Mouse (Mus musculus) heart, embryonic 12.5 days (tissue): ENCODE measurements at regions not wholly inside any gene's neighbourhood (a gene's known extent, or its start where the extent isn't known, plus 50 kb on each side); places are given as distances from the start of the nearest gene placed in this dataset.

Experiments used
- ATAC-seq: fragments of 200-750 bp; cut with Nextera tagmentation; 2 replicates; pipeline ENCODE4 v1.8.0; 2017; ENCODE audit warnings: moderate TSS enrichment, moderate library complexity; ENCODE audit not compliant: insufficient number of reproducible peaks, low FRiP score
- H3K27ac ChIP-seq: fragments of 300-500 bp; sonication (generic); 2 replicates; pipeline ENCODE4 v1.5.1; 2016; ENCODE audit warnings: mild to moderate bottlenecking, moderate library complexity; ENCODE audit not compliant: poor library complexity, severe bottlenecking
- H3K27me3 ChIP-seq: fragments of 300-500 bp; sonication (generic); replicated peaks from 2 replicates; pipeline ENCODE4 v1.6.1; 2016; ENCODE audit warnings: mild to moderate bottlenecking, moderate library complexity
- H3K36me3 ChIP-seq: fragments of 300-500 bp; sonication (generic); 2 replicates; pipeline ENCODE4 v1.6.1; 2016; ENCODE audit warnings: mild to moderate bottlenecking, moderate library complexity
- H3K4me1 ChIP-seq: fragments of 300-500 bp; sonication (generic); replicated peaks from 2 replicates; pipeline ENCODE4 v1.6.1; 2016; ENCODE audit warnings: mild to moderate bottlenecking
- H3K4me2 ChIP-seq: fragments of 300-500 bp; sonication (generic); 2 replicates; pipeline ENCODE4 v1.6.1; 2016; ENCODE audit warnings: mild to moderate bottlenecking, moderate library complexity
- H3K4me3 ChIP-seq: fragments of 300-500 bp; sonication (generic); 2 replicates; pipeline ENCODE4 v1.5.1; 2016; ENCODE audit warnings: mild to moderate bottlenecking
- H3K9ac ChIP-seq: fragments of 300-500 bp; sonication (generic); 2 replicates; pipeline ENCODE4 v1.6.1; 2016; ENCODE audit warnings: mild to moderate bottlenecking, moderate library complexity
- H3K9me3 ChIP-seq: fragments of 300-500 bp; sonication (generic); replicated peaks from 2 replicates; pipeline ENCODE4 v1.6.1; 2016; ENCODE audit warnings: mild to moderate bottlenecking, moderate library complexity
- WGBS: fragments of 180-500 bp; shearing (Covaris S2); methylation state at CpG from one replicate; pipeline ENCODE4 v1.1.7; 2016; 5-methylcytosine and 5-hydroxymethylcytosine counted together

- H3K9me3 ChIP-seq = no peaks in the 10 kb centered on the region
- 57% methylated on average over 2 of the region's 2 CpGs for WGBS
- H3K27ac ChIP-seq = no peak overlapping the region
Observed at GRCm38 (mm10) chr11:17694145-17694544, 259.5 kb downstream of the Etaa1 start.

GRCm38 (mm10) chr11:17708769-17709168, 244.9 kb downstream of the Etaa1 start:
- no peaks in the 10 kb centered on the region for H3K36me3 ChIP-seq
- no peak for ATAC-seq
- H3K4me1 ChIP-seq = no peaks in the 10 kb centered on the region
- no peaks in the 10 kb centered on the region for H3K9me3 ChIP-seq
- no peak overlapping the region for H3K4me2 ChIP-seq
- H3K9ac ChIP-seq = no peak overlapping the region
- H3K4me3 ChIP-seq = no peak overlapping the region
- H3K27ac ChIP-seq = no peak overlapping the region
- H3K27me3 ChIP-seq = no peaks in the 10 kb centered on the region

More at GRCm38 (mm10) chr11:17694145-17694544, 259.5 kb downstream of the Etaa1 start:
- Histone ChIP-seq H3K9ac (no peak overlapping the region), H3K4me1 (no peaks in the 10 kb centered on the region), H3K4me3 (no peak overlapping the region), H3K36me3 (no peaks in the 10 kb centered on the region), H3K27me3 (no peaks in the 10 kb centered on the region), H3K4me2 (no peak overlapping the region)
- no peak for ATAC-seq

GRCm38 (mm10) chr11:17722051-17722450, 231.6 kb downstream of the Etaa1 start:
- H3K4me1 ChIP-seq = no peaks in the 10 kb centered on the region
- H3K4me3 ChIP-seq = no peak overlapping the region
- H3K27ac ChIP-seq = no peak overlapping the region
- 80% methylated on average over 1 of the region's 1 CpGs for WGBS
- ATAC-seq = no peak
- no peak overlapping the region for H3K4me2 ChIP-seq
- H3K27me3 ChIP-seq = no peaks in the 10 kb centered on the region
- no peaks in the 10 kb centered on the region for H3K9me3 ChIP-seq
- no peaks in the 10 kb centered on the region for H3K36me3 ChIP-seq
- no peak overlapping the region for H3K9ac ChIP-seq

- no peak overlapping the region for H3K9ac ChIP-seq
- H3K27ac ChIP-seq = no peak overlapping the region
- H3K4me2 ChIP-seq = no peak overlapping the region
- ATAC-seq = no peak
- 63% methylated on average over 8 of the region's 8 CpGs for WGBS
- no peaks in the 10 kb centered on the region for H3K27me3 ChIP-seq
- no peaks in the 10 kb centered on the region for H3K9me3 ChIP-seq
- no peak overlapping the region for H3K4me3 ChIP-seq
- no peaks in the 10 kb centered on the region for H3K36me3 ChIP-seq
- no peaks in the 10 kb centered on the region for H3K4me1 ChIP-seq
Observed at GRCm38 (mm10) chr11:17727258-17728034, 226.2 kb downstream of the Etaa1 start.

GRCm38 (mm10) chr11:17733075-17733474, 220.6 kb downstream of the Etaa1 start:
- Histone ChIP-seq H3K36me3 (no peaks in the 10 kb centered on the region), H3K27ac (no peak overlapping the region), H3K4me1 (no peaks in the 10 kb centered on the region), H3K9me3 (no peaks in the 10 kb centered on the region), H3K4me3 (no peak overlapping the region), H3K9ac (no peak overlapping the region), H3K4me2 (no peak overlapping the region), H3K27me3 (no peaks in the 10 kb centered on the region)
- ATAC-seq = no peak
- 80% methylated on average over 4 of the region's 4 CpGs for WGBS

- Histone ChIP-seq H3K27me3 (no peaks in the 10 kb centered on the region), H3K9ac (no peak overlapping the region), H3K27ac (no peak overlapping the region), H3K4me3 (no peak overlapping the region), H3K36me3 (no peaks in the 10 kb centered on the region), H3K4me1 (no peaks in the 10 kb centered on the region), H3K4me2 (no peak overlapping the region), H3K9me3 (no peaks in the 10 kb centered on the region)
- WGBS = 69% methylated on average over 2 of the region's 2 CpGs
- no peak for ATAC-seq
Observed at GRCm38 (mm10) chr11:17734519-17734918, 219.2 kb downstream of the Etaa1 start.

- no peak overlapping the region for H3K27ac ChIP-seq
- H3K4me2 ChIP-seq = no peak overlapping the region
- no peak overlapping the region for H3K9ac ChIP-seq
- no peaks in the 10 kb centered on the region for H3K36me3 ChIP-seq
- H3K27me3 ChIP-seq = no peaks in the 10 kb centered on the region
- ATAC-seq = no peak
- H3K9me3 ChIP-seq = no peaks in the 10 kb centered on the region
- no peaks in the 10 kb centered on the region for H3K4me1 ChIP-seq
- no peak overlapping the region for H3K4me3 ChIP-seq
- WGBS = 26% methylated on average over 5 of the region's 5 CpGs
Observed at GRCm38 (mm10) chr11:17738879-17739278, 214.8 kb downstream of the Etaa1 start.

- no peaks in the 10 kb centered on the region for H3K36me3 ChIP-seq
- no peak overlapping the region for H3K27ac ChIP-seq
- H3K4me1 ChIP-seq = no peaks in the 10 kb centered on the region
- no peak overlapping the region for H3K9ac ChIP-seq
- H3K4me2 ChIP-seq = no peak overlapping the region
- H3K9me3 ChIP-seq = no peaks in the 10 kb centered on the region
- H3K4me3 ChIP-seq = no peak overlapping the region
- 89% methylated on average over 1 of the region's 1 CpGs for WGBS
- no peak for ATAC-seq
- no peaks in the 10 kb centered on the region for H3K27me3 ChIP-seq
Observed at GRCm38 (mm10) chr11:17743821-17744220, 209.9 kb downstream of the Etaa1 start.

GRCm38 (mm10) chr11:17750345-17750744, 203.3 kb downstream of the Etaa1 start:
- Histone ChIP-seq H3K4me3 (no peak overlapping the region), H3K9ac (no peak overlapping the region), H3K9me3 (no peaks in the 10 kb centered on the region), H3K27ac (no peak overlapping the region), H3K27me3 (no peaks in the 10 kb centered on the region), H3K36me3 (no peaks in the 10 kb centered on the region), H3K4me1 (no peaks in the 10 kb centered on the region), H3K4me2 (no peak overlapping the region)
- WGBS = 62% methylated on average over 6 of the region's 6 CpGs
- no peak for ATAC-seq

GRCm38 (mm10) chr11:17759224-17759623, 194.5 kb downstream of the Etaa1 start:
- Histone ChIP-seq H3K27me3 (no peaks in the 10 kb centered on the region; the same call in 1 of the 2 replicates), H3K27ac (no peak overlapping the region), H3K4me1 (no peaks in the 10 kb centered on the region), H3K36me3 (no peaks in the 10 kb centered on the region), H3K4me3 (no peak overlapping the region), H3K9me3 (no peaks in the 10 kb centered on the region), H3K4me2 (no peak overlapping the region), H3K9ac (no peak overlapping the region)
- WGBS = 50% methylated on average over 2 of the region's 2 CpGs
- no peak for ATAC-seq

- H3K4me3 ChIP-seq = no peak overlapping the region
- no peak overlapping the region for H3K27ac ChIP-seq
- no peaks in the 10 kb centered on the region for H3K36me3 ChIP-seq
- peaks cover 8% of the 10 kb centered on the region for H3K4me1 ChIP-seq
- 44% methylated on average over 1 of the region's 1 CpGs for WGBS
- no peak for ATAC-seq
- H3K9ac ChIP-seq = no peak overlapping the region
- H3K27me3 ChIP-seq = no peaks in the 10 kb centered on the region; the same call in 1 of the 2 replicates
- no peaks in the 10 kb centered on the region for H3K9me3 ChIP-seq
- no peak overlapping the region for H3K4me2 ChIP-seq
Observed at GRCm38 (mm10) chr11:17763411-17763810, 190.3 kb downstream of the Etaa1 start.

GRCm38 (mm10) chr11:17764146-17764545, 189.5 kb downstream of the Etaa1 start:
- no peaks in the 10 kb centered on the region; the same call in 1 of the 2 replicates for H3K27me3 ChIP-seq
- ATAC-seq = no peak
- H3K27ac ChIP-seq = no peak overlapping the region
- H3K4me1 ChIP-seq = peaks cover 12% of the 10 kb centered on the region
- no peaks in the 10 kb centered on the region for H3K9me3 ChIP-seq
- no peak overlapping the region for H3K4me3 ChIP-seq
- H3K9ac ChIP-seq = no peak overlapping the region
- H3K36me3 ChIP-seq = no peaks in the 10 kb centered on the region
- no peak overlapping the region for H3K4me2 ChIP-seq
